Mouse (Mus musculus) limb, embryonic 14.5 days (tissue): ENCODE measurements around the gene Vsir. TPM values are rescaled to one million over a fixed set of nuclear protein-coding genes. Genes with fewer than 3 reads are reported as not detected.
A peak's percentile ranks its signal among the peaks of the same experiment; 100 is the strongest.

Experiments
- ATAC-seq: fragments of 200-750 bp; cut with Nextera tagmentation; 2 replicates; pipeline ENCODE4 v1.8.0; 2017; ENCODE audit warnings: low read depth, moderate number of reproducible peaks, moderate TSS enrichment; ENCODE audit not compliant: low FRiP score
- DNase-seq: peaks from one replicate; pipeline ENCODE4 v3.0.0-alpha.2; 2015; ENCODE audit warnings: low spot score
- H3K27ac ChIP-seq: fragments of 300-500 bp; sonication (generic); replicated peaks from 2 replicates; pipeline ENCODE4 v1.5.1; 2014; ENCODE audit warnings: low read depth, mild to moderate bottlenecking, low read length, moderate library complexity, mixed read lengths
- H3K27me3 ChIP-seq: fragments of 300-500 bp; sonication (generic); 2 replicates; pipeline ENCODE4 v1.6.1; 2014; ENCODE audit warnings: low read length, mixed read lengths; ENCODE audit not compliant: control insufficient read depth, insufficient read depth
- H3K36me3 ChIP-seq: fragments of 300-500 bp; sonication (generic); 2 replicates; pipeline ENCODE4 v1.6.1; 2014; ENCODE audit warnings: mild to moderate bottlenecking, low read length, moderate library complexity, mixed read lengths; ENCODE audit not compliant: control insufficient read depth, insufficient read depth
- H3K4me1 ChIP-seq: fragments of 300-500 bp; sonication (generic); 2 replicates; pipeline ENCODE4 v1.6.1; 2014; ENCODE audit warnings: antibody characterized with exemption, low read length, mixed read lengths; ENCODE audit not compliant: control insufficient read depth, insufficient read depth
- H3K4me2 ChIP-seq: fragments of 300-500 bp; sonication (generic); replicated peaks from 2 replicates; pipeline ENCODE4 v1.6.1; 2014; ENCODE audit warnings: low read depth, mild to moderate bottlenecking, low read length, moderate library complexity; ENCODE audit not compliant: severe bottlenecking
- H3K4me3 ChIP-seq: fragments of 300-500 bp; sonication (generic); replicated peaks from 2 replicates; pipeline ENCODE4 v1.5.1; 2014; ENCODE audit warnings: low read length
- H3K9ac ChIP-seq: fragments of 300-500 bp; sonication (generic); 2 replicates; pipeline ENCODE4 v1.6.1; 2014; ENCODE audit warnings: mild to moderate bottlenecking, low read depth, low read length, moderate library complexity; ENCODE audit not compliant: severe bottlenecking
- H3K9me3 ChIP-seq: fragments of 300-500 bp; sonication (generic); 2 replicates; pipeline ENCODE4 v1.6.1; 2016; ENCODE audit warnings: low read length; ENCODE audit not compliant: control insufficient read depth
- POLR2A ChIP-seq: fragments of 200-500 bp; IDR thresholded peaks from 2 replicates; pipeline ENCODE4 v1.8.0; 2012; ENCODE audit warnings: inconsistent platforms, mild to moderate bottlenecking, moderate library complexity, borderline replicate concordance; ENCODE audit not compliant: insufficient read depth, insufficient read length; ENCODE audit errors: extremely low read depth
- WGBS: fragments of 180-500 bp; shearing (Covaris S2); extraction: QIAGEN DNeasy Blood & Tissue Kit; methylation state at CpG from one replicate; pipeline ENCODE4 v1.1.7; 2014; 5-methylcytosine and 5-hydroxymethylcytosine counted together
- polyA plus RNA-seq, 2 experiments: library from polyadenylated mRNA; depleted of rRNA in 1 of 2; stranded (reverse) in 1 of 2; unstranded in 1 of 2; fragments of >200 nt; fragmentation: Nextera tagmentation in 1 of 2; extraction: Ambion mirVana in 1 of 2; gene quantifications; 2 replicates each; pipeline versions ENCODE4 v1.2.1 to v1.2.3; 2012 to 2014

Gene Vsir
- polyA plus RNA-seq, 2 experiments = 4.0 to 9.4 TPM

DNA sequence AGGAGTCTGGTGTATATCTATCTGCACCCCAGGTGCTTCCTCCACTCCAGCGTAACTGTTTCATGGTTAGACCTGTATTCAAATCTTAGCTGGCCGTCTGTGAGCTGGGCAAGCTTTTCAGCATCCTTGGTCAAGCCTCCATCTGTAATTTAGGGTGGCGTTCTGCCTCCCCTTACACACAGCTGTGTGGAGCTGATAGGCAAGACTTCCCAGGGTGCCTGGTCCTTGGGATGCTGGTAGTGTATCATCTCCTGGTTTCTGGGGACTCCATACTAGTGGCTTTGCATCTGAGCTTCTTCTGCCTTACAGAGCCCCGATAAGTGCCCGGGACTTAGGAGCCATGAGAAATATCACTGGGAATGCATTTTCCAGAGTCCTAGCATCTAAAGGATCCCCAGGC is 3.0 kb downstream of the Vsir start:
- no peak for DNase-seq
- ATAC-seq = no peak
- no peak overlapping the region for H3K27ac ChIP-seq
- no peaks in the 10 kb centered on the region for H3K36me3 ChIP-seq
- no peaks in the 10 kb centered on the region for H3K27me3 ChIP-seq
- no peaks in the 10 kb centered on the region for H3K9me3 ChIP-seq
- no peak overlapping the region for H3K4me3 ChIP-seq
- peaks cover 39% of the 10 kb centered on the region for H3K4me1 ChIP-seq
- WGBS = 81% methylated on average over 5 of the region's 5 CpGs
- no peak overlapping the region for H3K9ac ChIP-seq
- TF ChIP-seq POLR2A = no peak
- no peak overlapping the region for H3K4me2 ChIP-seq

DNA sequence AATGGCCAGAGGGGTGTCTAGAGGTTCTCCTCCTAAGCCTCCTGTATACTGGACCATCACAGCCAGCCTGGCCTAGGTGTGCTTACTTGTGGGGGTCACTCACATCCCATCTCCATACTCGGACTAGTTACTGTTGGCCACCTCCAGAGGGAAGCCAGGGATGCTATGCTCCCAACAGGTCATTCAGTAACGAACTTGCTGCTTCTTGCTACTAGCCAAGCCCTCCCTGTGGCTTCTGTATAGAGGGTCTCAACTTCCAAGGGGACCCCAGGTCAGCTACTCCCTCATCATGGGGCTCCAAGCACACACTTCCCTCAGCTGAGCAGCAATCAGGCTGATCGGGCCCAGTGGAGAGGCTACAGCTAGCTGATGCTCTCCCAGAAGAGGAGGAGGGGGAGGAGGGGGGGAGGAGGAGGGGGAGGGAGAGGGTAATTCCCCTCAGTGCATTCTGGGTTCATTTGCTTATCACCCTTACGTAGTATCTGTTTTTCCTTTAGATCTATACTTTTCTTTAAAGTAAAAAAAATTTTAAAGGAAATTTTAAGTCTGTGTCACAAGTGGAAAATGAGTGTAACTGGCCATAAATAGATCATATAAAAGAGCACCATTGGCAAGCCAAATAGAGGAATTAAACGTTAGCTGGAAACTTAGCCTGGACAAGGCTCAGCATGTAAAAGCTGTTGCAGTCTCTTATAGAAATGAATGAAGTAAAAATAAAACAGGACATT is 3.6 kb downstream of the Vsir start:
- Histone ChIP-seq H3K36me3 (no peaks in the 10 kb centered on the region), H3K4me1 (peaks cover 39% of the 10 kb centered on the region), H3K27me3 (no peaks in the 10 kb centered on the region), H3K9me3 (no peaks in the 10 kb centered on the region), H3K4me3 (no peak overlapping the region), H3K27ac (peak overlapping the region; percentile 82; the same call in 1 of the 2 replicates), H3K4me2 (peak overlapping the region; percentile 32), H3K9ac (no peak overlapping the region)
- no peak for DNase-seq
- TF ChIP-seq POLR2A = no peak
- 38% methylated on average over 5 of the region's 5 CpGs for WGBS
- ATAC-seq = no peak

- ATAC-seq (peak; percentile 74), DNase-seq (peak; percentile 95)
- H3K9ac ChIP-seq = no peak overlapping the region
- no peak overlapping the region for H3K4me3 ChIP-seq
- H3K36me3 ChIP-seq = no peaks in the 10 kb centered on the region
- peak overlapping the region; percentile 32 for H3K4me2 ChIP-seq
- H3K4me1 ChIP-seq = peaks cover 39% of the 10 kb centered on the region
- no peaks in the 10 kb centered on the region for H3K27me3 ChIP-seq
- WGBS = 24% methylated on average over 3 of the region's 3 CpGs
- peak overlapping the region; percentile 82 for H3K27ac ChIP-seq
- no peaks in the 10 kb centered on the region for H3K9me3 ChIP-seq
- TF ChIP-seq POLR2A = no peak
These were observed 4.1 kb downstream of the Vsir start for GRCm38 (mm10) chr10:60350805-60351167.

DNA sequence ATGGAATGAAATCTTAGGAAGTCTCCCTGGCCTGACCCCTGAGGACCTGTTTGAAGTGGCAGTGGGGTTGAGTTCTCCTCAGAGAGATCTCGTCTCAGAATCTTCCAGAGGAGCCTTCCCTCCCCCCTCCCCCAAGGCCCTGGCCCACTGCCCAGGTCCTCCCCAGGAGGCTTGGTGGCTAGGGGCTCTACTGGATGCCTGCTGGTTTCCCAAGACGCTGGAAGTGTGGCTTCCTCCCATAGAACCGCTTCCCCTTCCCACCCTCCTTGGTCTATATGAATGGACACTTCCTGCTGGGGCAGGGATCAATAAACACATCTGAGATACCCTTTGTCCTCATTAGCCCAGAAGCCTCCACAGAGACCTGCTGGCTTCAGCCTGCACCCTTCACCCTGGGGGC is 4.6 kb downstream of the Vsir start:
- H3K4me1 ChIP-seq = peaks cover 38% of the 10 kb centered on the region
- H3K27me3 ChIP-seq = no peaks in the 10 kb centered on the region
- TF ChIP-seq POLR2A = no peak
- H3K9me3 ChIP-seq = no peaks in the 10 kb centered on the region
- WGBS = 22% methylated on average over 3 of the region's 3 CpGs
- peak overlapping the region; percentile 82 for H3K27ac ChIP-seq
- H3K36me3 ChIP-seq = no peaks in the 10 kb centered on the region
- DNase-seq = no peak
- H3K4me2 ChIP-seq = no peak overlapping the region
- H3K9ac ChIP-seq = no peak overlapping the region
- ATAC-seq = 0 out of 2 replicates have a peak, but pooled peaks have one; percentile 2
- no peak overlapping the region for H3K4me3 ChIP-seq

GRCm38 (mm10) chr10:60351761-60352455 is 5.3 kb downstream of the Vsir start:
- no peaks in the 10 kb centered on the region for H3K36me3 ChIP-seq
- 25% methylated on average over 7 of the region's 7 CpGs for WGBS
- peaks cover 31% of the 10 kb centered on the region for H3K4me1 ChIP-seq
- ATAC-seq = peak; percentile 76
- DNase-seq = peak; percentile 70
- H3K9me3 ChIP-seq = no peaks in the 10 kb centered on the region
- TF ChIP-seq POLR2A = no peak
- H3K4me2 ChIP-seq = no peak overlapping the region
- no peak overlapping the region for H3K9ac ChIP-seq
- H3K27ac ChIP-seq = peak overlapping the region; percentile 82
- no peaks in the 10 kb centered on the region for H3K27me3 ChIP-seq
- H3K4me3 ChIP-seq = no peak overlapping the region
